Mouse (Mus musculus): ENCODE measurements at regions not wholly inside any gene's neighbourhood (a gene's known extent, or its start where the extent isn't known, plus 50 kb on each side); places are given as distances from the start of the nearest gene placed in this dataset.
"Not testable (repeated sequence)": the region's sequence is repeated elsewhere in the genome, so short reads cannot be mapped to it uniquely, and the experiment has no call there.

DNA sequence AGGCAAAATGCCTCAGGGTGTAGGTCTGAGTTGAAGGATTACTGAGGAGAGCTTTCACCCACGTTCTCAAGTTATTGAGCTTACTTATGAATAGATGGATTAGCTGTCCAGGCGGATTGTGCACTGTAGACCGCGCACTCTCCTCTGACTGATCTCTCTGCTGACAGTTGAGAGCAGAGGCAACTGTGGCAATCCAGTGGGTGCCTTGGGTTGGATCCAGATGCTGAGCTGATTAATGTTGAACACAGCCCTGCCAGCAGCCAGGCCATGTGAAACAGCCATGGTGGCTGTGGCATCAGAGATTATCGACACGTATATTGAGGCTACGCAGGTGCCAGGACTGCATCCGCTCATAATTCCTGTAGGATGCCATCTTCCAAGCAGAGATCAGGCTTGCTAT is 53.6 kb downstream of the Gm10320 start:
- Histone ChIP-seq H3K27ac (ENCODE audit: low read length) (no peak overlapping the region), H3K27me3 (ENCODE audit: control insufficient read depth, insufficient read depth, low read length) (0 out of 2 replicates have a peak, but pooled peaks cover 3% of the 10 kb centered on the region), H3K9me3 (replicated peaks; ENCODE audit: control insufficient read depth, low read length) (no peaks in the 10 kb centered on the region), H3K4me2 (ENCODE audit: low read depth, low read length) (no peak overlapping the region), H3K9ac (ENCODE audit: low read length) (no peak overlapping the region), H3K36me3 (ENCODE audit: control insufficient read depth, insufficient read depth, low read length) (no peaks in the 10 kb centered on the region), H3K4me1 (ENCODE audit: control insufficient read depth, insufficient read depth, low read length) (0 out of 2 replicates have a peak, but pooled peaks cover 3% of the 10 kb centered on the region), H3K4me3 (replicated peaks; ENCODE audit: low read length) (no peak overlapping the region)
- no peak for ATAC-seq (ENCODE audit: insufficient read depth, low FRiP score)
- 84% methylated on average over 8 of the region's 8 CpGs for WGBS

GRCm38 (mm10) chr13:98436961-98437360 is 54.8 kb downstream of the Gm10320 start:
- 0 out of 2 replicates have a peak, but pooled peaks cover 3% of the 10 kb centered on the region for H3K27me3 ChIP-seq (ENCODE audit: control insufficient read depth, insufficient read depth, low read length)
- no peak for ATAC-seq (ENCODE audit: insufficient read depth, low FRiP score)
- H3K27ac ChIP-seq (ENCODE audit: low read length): no peak overlapping the region
- H3K4me2 ChIP-seq (ENCODE audit: low read depth, low read length): no peak overlapping the region
- H3K36me3 ChIP-seq (ENCODE audit: control insufficient read depth, insufficient read depth, low read length): no peaks in the 10 kb centered on the region
- no peak overlapping the region for H3K9ac ChIP-seq (ENCODE audit: low read length)
- H3K4me3 ChIP-seq (replicated peaks; ENCODE audit: low read length): no peak overlapping the region
- 80% methylated on average over 8 of the region's 8 CpGs for WGBS
- H3K4me1 ChIP-seq (ENCODE audit: control insufficient read depth, insufficient read depth, low read length): 0 out of 2 replicates have a peak, but pooled peaks cover 3% of the 10 kb centered on the region
- no peaks in the 10 kb centered on the region for H3K9me3 ChIP-seq (replicated peaks; ENCODE audit: control insufficient read depth, low read length)

GRCm38 (mm10) chr13:98435245-98435975 is 56.4 kb downstream of the Gm10320 start:
- H3K4me2 ChIP-seq (ENCODE audit: low read depth, low read length): no peak overlapping the region
- no peak overlapping the region for H3K27ac ChIP-seq (ENCODE audit: low read length)
- no peak for ATAC-seq (ENCODE audit: insufficient read depth, low FRiP score)
- H3K36me3 ChIP-seq (ENCODE audit: control insufficient read depth, insufficient read depth, low read length): no peaks in the 10 kb centered on the region
- H3K9ac ChIP-seq (ENCODE audit: low read length): no peak overlapping the region
- 87% methylated on average over 8 of the region's 8 CpGs for WGBS
- 0 out of 2 replicates have a peak, but pooled peaks cover 3% of the 10 kb centered on the region for H3K4me1 ChIP-seq (ENCODE audit: control insufficient read depth, insufficient read depth, low read length)
- H3K27me3 ChIP-seq (ENCODE audit: control insufficient read depth, insufficient read depth, low read length): peaks cover 3% of the 10 kb centered on the region; the same call in 1 of the 2 replicates
- no peaks in the 10 kb centered on the region for H3K9me3 ChIP-seq (replicated peaks; ENCODE audit: control insufficient read depth, low read length)
- H3K4me3 ChIP-seq (replicated peaks; ENCODE audit: low read length): no peak overlapping the region

DNA sequence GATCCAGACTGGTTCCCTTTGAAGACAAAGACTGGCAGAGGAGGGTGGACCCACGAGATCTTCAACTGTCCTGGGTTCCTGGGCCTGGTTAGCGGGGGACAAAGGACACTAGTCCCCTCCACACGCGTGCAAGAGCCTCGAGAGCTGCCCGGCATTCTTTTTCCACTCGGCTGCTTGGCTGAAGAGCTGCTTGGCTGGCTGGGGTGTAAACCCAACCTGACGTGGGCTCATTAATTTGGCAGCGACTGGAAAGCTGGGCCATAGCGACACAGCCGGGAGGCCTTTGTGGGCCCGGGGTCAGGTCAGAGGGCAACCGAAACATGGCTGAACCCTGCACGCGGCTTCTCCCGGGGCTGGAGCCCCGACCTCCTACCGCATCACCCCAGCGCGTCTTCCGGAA is 62.0 kb downstream of the Gm10320 start:
- Histone ChIP-seq H3K27me3 (ENCODE audit: control insufficient read depth, insufficient read depth, low read length) (peaks cover 18% of the 10 kb centered on the region), H3K4me3 (replicated peaks; ENCODE audit: low read length) (no peak overlapping the region), H3K4me1 (ENCODE audit: control insufficient read depth, insufficient read depth, low read length) (no peaks in the 10 kb centered on the region), H3K9me3 (replicated peaks; ENCODE audit: control insufficient read depth, low read length) (no peaks in the 10 kb centered on the region), H3K4me2 (ENCODE audit: low read depth, low read length) (no peak overlapping the region), H3K9ac (ENCODE audit: low read length) (no peak overlapping the region), H3K36me3 (ENCODE audit: control insufficient read depth, insufficient read depth, low read length) (no peaks in the 10 kb centered on the region), H3K27ac (ENCODE audit: low read length) (no peak overlapping the region)
- no peak for ATAC-seq (ENCODE audit: insufficient read depth, low FRiP score)
- WGBS: 38% methylated on average over 21 of the region's 21 CpGs

- not testable (repeated sequence) for H3K4me1 ChIP-seq (ENCODE audit: control insufficient read depth, insufficient read depth, low read length); H3K9ac ChIP-seq (ENCODE audit: low read length); ATAC-seq (ENCODE audit: insufficient read depth, low FRiP score); H3K36me3 ChIP-seq (ENCODE audit: control insufficient read depth, insufficient read depth, low read length); H3K27ac ChIP-seq (ENCODE audit: low read length); H3K9me3 ChIP-seq (replicated peaks; ENCODE audit: control insufficient read depth, low read length)
- H3K4me2 ChIP-seq (ENCODE audit: low read depth, low read length): peak overlapping the region; percentile 45
- peaks cover 18% of the 10 kb centered on the region for H3K27me3 ChIP-seq (ENCODE audit: control insufficient read depth, insufficient read depth, low read length)
- H3K4me3 ChIP-seq (replicated peaks; ENCODE audit: low read length): 0 out of 2 replicates have a peak overlapping the region, but pooled peaks have one; percentile 8
- WGBS: 7% methylated on average over 16 of the region's 16 CpGs
Measured at GRCm38 (mm10) chr13:98427660-98428059, 64.1 kb downstream of the Gm10320 start.

GRCm38 (mm10) chr13:98425026-98425425 is 66.8 kb downstream of the Gm10320 start:
- Histone ChIP-seq H3K9me3 (replicated peaks; ENCODE audit: control insufficient read depth, low read length) (no peaks in the 10 kb centered on the region), H3K4me2 (ENCODE audit: low read depth, low read length) (no peak overlapping the region), H3K4me3 (replicated peaks; ENCODE audit: low read length) (no peak overlapping the region), H3K36me3 (ENCODE audit: control insufficient read depth, insufficient read depth, low read length) (no peaks in the 10 kb centered on the region), H3K9ac (ENCODE audit: low read length) (no peak overlapping the region), H3K4me1 (ENCODE audit: control insufficient read depth, insufficient read depth, low read length) (no peaks in the 10 kb centered on the region), H3K27me3 (ENCODE audit: control insufficient read depth, insufficient read depth, low read length) (peaks cover 15% of the 10 kb centered on the region), H3K27ac (ENCODE audit: low read length) (no peak overlapping the region)
- 87% methylated on average over 7 of the region's 7 CpGs for WGBS
- ATAC-seq (ENCODE audit: insufficient read depth, low FRiP score): no peak

GRCm38 (mm10) chr13:98424000-98424399 is 67.8 kb downstream of the Gm10320 start:
- Histone ChIP-seq H3K4me2 (ENCODE audit: low read depth, low read length) (no peak overlapping the region), H3K9ac (ENCODE audit: low read length) (no peak overlapping the region), H3K9me3 (replicated peaks; ENCODE audit: control insufficient read depth, low read length) (no peaks in the 10 kb centered on the region), H3K4me1 (ENCODE audit: control insufficient read depth, insufficient read depth, low read length) (no peaks in the 10 kb centered on the region), H3K27ac (ENCODE audit: low read length) (no peak overlapping the region), H3K27me3 (ENCODE audit: control insufficient read depth, insufficient read depth, low read length) (peaks cover 6% of the 10 kb centered on the region), H3K4me3 (replicated peaks; ENCODE audit: low read length) (no peak overlapping the region), H3K36me3 (ENCODE audit: control insufficient read depth, insufficient read depth, low read length) (no peaks in the 10 kb centered on the region)
- WGBS: 50% methylated on average over 12 of the region's 12 CpGs
- no peak for ATAC-seq (ENCODE audit: insufficient read depth, low FRiP score)

DNA sequence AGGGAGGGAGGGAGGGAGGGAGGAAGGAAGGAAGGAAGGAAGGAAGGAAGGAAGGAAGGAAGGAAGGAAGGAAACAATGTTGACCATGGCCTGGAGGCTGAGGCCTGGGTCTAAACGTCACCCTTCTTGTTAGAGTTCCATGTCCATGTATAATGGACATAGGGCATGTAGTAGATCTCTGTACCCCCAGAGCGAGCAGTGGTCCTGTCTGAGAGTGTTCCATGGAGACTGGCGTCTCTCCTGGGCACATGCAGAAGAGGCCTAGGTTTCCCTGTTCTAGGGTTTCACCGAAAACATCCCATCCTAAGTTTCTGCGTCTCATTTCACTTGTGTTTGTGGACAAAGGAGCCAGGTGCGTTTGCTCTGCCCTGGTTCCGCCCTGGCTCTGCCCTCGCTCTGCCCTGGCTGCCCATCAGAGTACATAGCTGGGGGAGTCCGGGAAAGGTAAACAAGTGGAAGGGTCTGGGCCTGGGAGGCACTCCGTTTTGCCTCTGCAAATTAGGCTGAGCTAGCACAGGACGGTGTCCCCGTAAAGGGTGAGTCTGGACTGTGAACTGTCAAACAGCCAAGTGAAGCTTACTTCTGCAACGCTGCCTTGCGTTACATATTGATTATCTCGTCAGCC is 66.5 kb downstream of the Foxd1 start:
- Histone ChIP-seq H3K27ac (ENCODE audit: low read length) (no peak overlapping the region), H3K9ac (ENCODE audit: low read length) (no peak overlapping the region), H3K27me3 (ENCODE audit: control insufficient read depth, insufficient read depth, low read length) (no peaks in the 10 kb centered on the region), H3K4me1 (ENCODE audit: control insufficient read depth, insufficient read depth, low read length) (no peaks in the 10 kb centered on the region), H3K4me2 (ENCODE audit: low read depth, low read length) (no peak overlapping the region), H3K4me3 (replicated peaks; ENCODE audit: low read length) (no peak overlapping the region), H3K36me3 (ENCODE audit: control insufficient read depth, insufficient read depth, low read length) (no peaks in the 10 kb centered on the region), H3K9me3 (replicated peaks; ENCODE audit: control insufficient read depth, low read length) (no peaks in the 10 kb centered on the region)
- WGBS: 45% methylated on average over 15 of the region's 15 CpGs
- no peak for ATAC-seq (ENCODE audit: insufficient read depth, low FRiP score)

- Histone ChIP-seq H3K27ac (ENCODE audit: low read length) (no peak overlapping the region), H3K36me3 (ENCODE audit: control insufficient read depth, insufficient read depth, low read length) (no peaks in the 10 kb centered on the region), H3K27me3 (ENCODE audit: control insufficient read depth, insufficient read depth, low read length) (no peaks in the 10 kb centered on the region), H3K9ac (ENCODE audit: low read length) (no peak overlapping the region), H3K4me3 (replicated peaks; ENCODE audit: low read length) (no peak overlapping the region), H3K4me2 (ENCODE audit: low read depth, low read length) (no peak overlapping the region), H3K9me3 (replicated peaks; ENCODE audit: control insufficient read depth, low read length) (no peaks in the 10 kb centered on the region), H3K4me1 (ENCODE audit: control insufficient read depth, insufficient read depth, low read length) (no peaks in the 10 kb centered on the region)
- WGBS: 78% methylated on average over 4 of the region's 4 CpGs
- no peak for ATAC-seq (ENCODE audit: insufficient read depth, low FRiP score)
Measured at GRCm38 (mm10) chr13:98417736-98418135, 63.7 kb downstream of the Foxd1 start.

All from stomach, embryonic 16.5 days (tissue).